Mouse (Mus musculus) intestine, postnatal 0 days (tissue): ENCODE measurements around the gene Xpo5. TPM values are rescaled to one million over a fixed set of nuclear protein-coding genes. Genes with fewer than 3 reads are reported as not detected.

Experiments
- ATAC-seq: fragments of 200-750 bp; cut with Nextera tagmentation; 2 replicates; pipeline ENCODE4 v1.8.0; 2017; ENCODE audit warnings: mild to moderate bottlenecking, moderate TSS enrichment, moderate library complexity
- H3K27ac ChIP-seq: fragments of 300-500 bp; sonication (generic); 2 replicates; pipeline ENCODE4 v1.5.1; 2014; ENCODE audit warnings: mild to moderate bottlenecking, low read depth, low read length, moderate library complexity
- H3K27me3 ChIP-seq: fragments of 300-500 bp; sonication (generic); replicated peaks from 2 replicates; pipeline ENCODE4 v1.6.1; 2014; ENCODE audit warnings: low read length, mixed read lengths; ENCODE audit not compliant: control insufficient read depth, insufficient read depth
- H3K36me3 ChIP-seq: fragments of 300-500 bp; sonication (generic); 2 replicates; pipeline ENCODE4 v1.6.1; 2014; ENCODE audit warnings: mild to moderate bottlenecking, moderate library complexity; ENCODE audit not compliant: control insufficient read depth, insufficient read depth
- H3K4me1 ChIP-seq: fragments of 300-500 bp; sonication (generic); replicated peaks from 2 replicates; pipeline ENCODE4 v1.6.1; 2014; ENCODE audit warnings: antibody characterized with exemption, low read length, mixed read lengths; ENCODE audit not compliant: control insufficient read depth, insufficient read depth
- H3K4me2 ChIP-seq: fragments of 300-500 bp; sonication (generic); replicated peaks from 2 replicates; pipeline ENCODE4 v1.6.1; 2014; ENCODE audit warnings: low read depth, mild to moderate bottlenecking, moderate library complexity
- H3K4me3 ChIP-seq: fragments of 300-500 bp; sonication (generic); 2 replicates; pipeline ENCODE4 v1.5.1; 2014; ENCODE audit warnings: low read depth, low read length
- H3K9ac ChIP-seq: fragments of 300-500 bp; sonication (generic); 2 replicates; pipeline ENCODE4 v1.6.1; 2014; ENCODE audit warnings: mild to moderate bottlenecking, low read depth, low read length
- H3K9me3 ChIP-seq: fragments of 300-500 bp; sonication (generic); 2 replicates; pipeline ENCODE4 v1.6.1; 2016; ENCODE audit warnings: mixed run types; ENCODE audit not compliant: control insufficient read depth
- CTCF ChIP-seq: sonication (generic); IDR thresholded peaks from 2 replicates; pipeline ENCODE4 v1.5.1; 2016; ENCODE audit warnings: low read depth, mild to moderate bottlenecking, control low read depth, antibody characterized with exemption, moderate library complexity
- WGBS: fragments of 180-500 bp; shearing (Covaris S2); extraction: QIAGEN DNeasy Blood & Tissue Kit; methylation state at CpG from one replicate; pipeline ENCODE4 v1.1.7; 2014; 5-methylcytosine and 5-hydroxymethylcytosine counted together
- polyA plus RNA-seq: library from polyadenylated mRNA; unstranded; fragments of >200 nt; fragmentation: Nextera tagmentation; extraction: Ambion mirVana; gene quantifications from 2 replicates; pipeline ENCODE4 v1.2.1, GENCODE M21; 2015

Gene Xpo5
- polyA plus RNA-seq, 1 experiment from 2014 or later: 8.2 TPM

GRCm38 (mm10) chr17:46170538-46170937 is 32.0 kb upstream of the Xpo5 start:
- ATAC-seq: no peak; the same call in 1 of the 2 replicates
- Histone ChIP-seq H3K36me3 (peaks cover 62% of the 10 kb centered on the region), H3K9ac (no peak overlapping the region), H3K27me3 (no peaks in the 10 kb centered on the region), H3K27ac (no peak overlapping the region), H3K4me2 (no peak overlapping the region), H3K4me3 (no peak overlapping the region), H3K9me3 (no peaks in the 10 kb centered on the region), H3K4me1 (no peaks in the 10 kb centered on the region)
- 76% methylated on average over 3 of the region's 3 CpGs for WGBS
- peak; percentile 84 for TF ChIP-seq CTCF

GRCm38 (mm10) chr17:46182273-46182672 is 20.3 kb upstream of the Xpo5 start:
- H3K9ac ChIP-seq: no peak overlapping the region
- H3K4me3 ChIP-seq: no peak overlapping the region
- H3K27ac ChIP-seq: no peak overlapping the region
- peaks cover 75% of the 10 kb centered on the region for H3K36me3 ChIP-seq
- H3K4me1 ChIP-seq: no peaks in the 10 kb centered on the region
- H3K27me3 ChIP-seq: no peaks in the 10 kb centered on the region
- no peak overlapping the region for H3K4me2 ChIP-seq
- ATAC-seq: no peak
- WGBS: 84% methylated on average over 4 of the region's 4 CpGs
- no peaks in the 10 kb centered on the region for H3K9me3 ChIP-seq
- TF ChIP-seq CTCF: peak; percentile 60

- Histone ChIP-seq H3K36me3 (peaks cover 68% of the 10 kb centered on the region), H3K9ac (no peak overlapping the region), H3K4me1 (no peaks in the 10 kb centered on the region), H3K27ac (no peak overlapping the region), H3K27me3 (no peaks in the 10 kb centered on the region), H3K9me3 (no peaks in the 10 kb centered on the region), H3K4me3 (no peak overlapping the region), H3K4me2 (no peak overlapping the region)
- no peak for TF ChIP-seq CTCF
- WGBS: 96% methylated on average over 2 of the region's 2 CpGs
- no peak for ATAC-seq
Observed at GRCm38 (mm10) chr17:46188829-46189228, 13.8 kb upstream of the Xpo5 start.

DNA sequence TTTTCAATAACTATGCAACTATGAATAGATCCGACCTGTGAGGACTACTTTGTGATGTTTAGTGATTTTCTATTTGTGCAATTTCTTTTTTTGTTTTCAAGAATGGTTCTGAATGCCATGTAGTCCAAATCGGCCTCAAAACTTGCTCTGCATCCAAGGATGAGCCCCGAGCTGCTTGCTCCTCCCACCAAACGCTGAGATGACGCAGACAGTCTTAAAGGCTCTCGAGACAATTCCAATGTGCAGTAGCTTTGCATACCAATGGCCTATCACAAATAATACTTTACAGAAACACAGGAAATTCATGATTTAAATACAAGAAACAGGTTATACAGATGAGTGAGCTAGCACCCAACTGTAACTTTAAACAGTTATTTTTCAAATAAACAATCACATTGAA is 1.4 kb upstream of the Xpo5 start:
- Histone ChIP-seq H3K9me3 (no peaks in the 10 kb centered on the region), H3K36me3 (peaks cover 29% of the 10 kb centered on the region), H3K4me2 (peak overlapping the region; percentile 90), H3K27me3 (no peaks in the 10 kb centered on the region), H3K9ac (no peak overlapping the region), H3K4me3 (0 out of 2 replicates have a peak overlapping the region, but pooled peaks have one; percentile 98), H3K27ac (no peak overlapping the region), H3K4me1 (no peaks in the 10 kb centered on the region; the same call in 1 of the 2 replicates)
- no peak for ATAC-seq
- no peak for TF ChIP-seq CTCF
- 44% methylated on average over 6 of the region's 6 CpGs for WGBS

DNA sequence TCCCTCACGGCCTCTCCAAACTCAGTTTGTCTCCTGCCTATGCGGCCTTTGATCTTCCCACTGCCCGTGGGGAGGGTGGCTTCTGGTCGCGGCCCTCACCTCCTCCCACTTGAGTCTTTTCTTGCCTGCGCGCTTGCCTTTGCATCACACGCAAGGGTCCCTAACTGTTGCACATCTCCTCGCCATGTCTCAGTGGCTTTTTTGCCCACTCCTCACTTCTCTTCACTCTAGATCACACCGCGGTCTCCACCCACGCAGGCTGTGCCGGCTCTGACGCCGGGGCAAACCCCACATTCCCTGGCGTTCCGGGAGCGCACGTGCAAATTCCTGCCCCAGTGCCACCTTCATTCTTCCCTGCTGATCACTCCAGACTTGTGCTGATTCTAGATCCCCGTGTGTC is 496 bp downstream of the Xpo5 start:
- Histone ChIP-seq H3K4me2 (peak overlapping the region; percentile 90), H3K4me1 (no peaks in the 10 kb centered on the region; the same call in 1 of the 2 replicates), H3K9ac (peak overlapping the region; percentile 86), H3K9me3 (no peaks in the 10 kb centered on the region), H3K4me3 (peak overlapping the region; percentile 98), H3K27ac (peak overlapping the region; percentile 70), H3K36me3 (peaks cover 29% of the 10 kb centered on the region), H3K27me3 (no peaks in the 10 kb centered on the region)
- peak; percentile 20; the same call in 1 of the 2 replicates for ATAC-seq
- 0% methylated on average over 20 of the region's 20 CpGs for WGBS
- no peak for TF ChIP-seq CTCF

DNA sequence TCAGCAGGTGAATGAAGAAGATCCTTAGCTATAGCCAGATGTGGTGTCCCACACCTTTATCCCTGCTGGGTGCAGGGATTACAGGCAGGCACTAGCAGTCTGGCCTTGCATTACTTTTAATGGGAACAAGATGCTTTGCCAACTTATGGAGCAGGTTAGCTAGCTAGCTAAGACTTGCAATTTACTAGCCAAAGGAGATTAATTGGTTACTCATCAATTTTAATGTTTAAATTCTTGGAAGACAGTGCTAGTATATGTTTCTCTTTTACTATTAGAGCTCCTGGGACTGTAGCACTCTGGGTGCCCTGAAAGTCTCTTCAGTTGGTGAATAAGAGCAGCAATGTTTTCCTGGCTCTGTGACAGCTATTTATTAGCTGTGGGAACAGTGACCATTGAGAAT is 4.1 kb downstream of the Xpo5 start:
- no peak for ATAC-seq
- Histone ChIP-seq H3K36me3 (peaks cover 51% of the 10 kb centered on the region), H3K9ac (no peak overlapping the region), H3K9me3 (no peaks in the 10 kb centered on the region), H3K4me2 (no peak overlapping the region), H3K27me3 (no peaks in the 10 kb centered on the region), H3K4me1 (no peaks in the 10 kb centered on the region; the same call in 1 of the 2 replicates), H3K27ac (no peak overlapping the region), H3K4me3 (no peak overlapping the region)
- TF ChIP-seq CTCF: no peak

- Histone ChIP-seq H3K4me3 (no peak overlapping the region), H3K27ac (no peak overlapping the region), H3K27me3 (no peaks in the 10 kb centered on the region), H3K9ac (no peak overlapping the region), H3K36me3 (peaks cover 78% of the 10 kb centered on the region), H3K4me1 (no peaks in the 10 kb centered on the region), H3K4me2 (no peak overlapping the region), H3K9me3 (no peaks in the 10 kb centered on the region)
- no peak for ATAC-seq
- WGBS: 66% methylated on average over 3 of the region's 3 CpGs
- TF ChIP-seq CTCF: no peak
Observed at GRCm38 (mm10) chr17:46210550-46210949, 8.0 kb downstream of the Xpo5 start.
